Mouse (Mus musculus) cortical plate, adult 2 months (tissue): ENCODE measurements around the gene Susd6.

Experiments used
- CTCF ChIP-seq: fragments of 200-500 bp; IDR thresholded peaks from 2 replicates; pipeline ENCODE4 v1.5.1; 2011; ENCODE audit warnings: mild to moderate bottlenecking, control low read depth, low read length; ENCODE audit not compliant: insufficient read depth; ENCODE audit errors: extremely low read depth
- POLR2A ChIP-seq: fragments of 200-500 bp; IDR thresholded peaks from 2 replicates; pipeline ENCODE4 v1.6.1; 2011; ENCODE audit warnings: mild to moderate bottlenecking, low read length, control low read depth; ENCODE audit not compliant: insufficient read depth; ENCODE audit errors: extremely low read depth

DNA sequence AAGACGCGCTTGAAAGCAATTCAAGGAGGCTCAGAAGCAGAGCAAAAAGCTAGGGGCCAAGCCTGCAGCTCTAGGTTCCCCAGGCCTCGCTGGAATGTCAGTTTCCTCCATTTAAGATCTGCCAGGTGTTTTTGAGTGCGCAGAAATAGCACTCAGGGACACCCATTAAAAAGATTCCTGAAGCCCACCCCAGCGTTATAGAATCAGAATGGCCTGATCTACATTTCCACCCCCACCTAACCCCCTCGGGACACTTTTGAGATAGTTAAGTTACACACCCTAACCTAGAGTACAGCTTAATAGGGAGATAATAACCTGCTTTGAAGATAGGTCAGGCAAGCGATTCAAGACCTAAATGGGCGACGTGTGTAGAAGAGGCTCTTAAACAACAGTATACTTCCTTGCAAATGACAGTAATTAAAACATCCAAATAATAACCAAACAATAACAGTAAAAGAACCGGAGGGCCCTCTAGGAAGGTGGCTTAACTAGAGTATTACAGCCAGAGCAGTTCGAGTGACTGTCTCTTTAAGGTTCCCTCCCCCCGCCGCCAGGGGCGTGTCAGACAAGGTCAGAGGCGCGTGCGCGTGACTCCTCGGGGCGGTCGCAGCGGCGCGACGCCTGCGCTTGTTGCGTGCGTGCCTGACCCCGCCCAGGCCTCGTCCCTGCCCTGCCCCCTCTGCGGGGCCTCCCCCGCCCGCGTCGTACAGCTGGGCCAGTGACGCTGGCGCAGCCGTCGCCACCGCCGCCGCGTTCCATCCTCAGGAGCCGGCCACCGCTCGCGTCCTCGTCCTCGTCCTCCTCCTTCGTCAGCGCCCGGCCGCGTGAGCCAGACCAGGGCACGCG, at the start of gene Susd6:
- TF ChIP-seq POLR2A (peak; percentile 87), CTCF (no peak)
